Mouse (Mus musculus): ENCODE data around the gene Erc2.

Erc2 gene

DNA sequence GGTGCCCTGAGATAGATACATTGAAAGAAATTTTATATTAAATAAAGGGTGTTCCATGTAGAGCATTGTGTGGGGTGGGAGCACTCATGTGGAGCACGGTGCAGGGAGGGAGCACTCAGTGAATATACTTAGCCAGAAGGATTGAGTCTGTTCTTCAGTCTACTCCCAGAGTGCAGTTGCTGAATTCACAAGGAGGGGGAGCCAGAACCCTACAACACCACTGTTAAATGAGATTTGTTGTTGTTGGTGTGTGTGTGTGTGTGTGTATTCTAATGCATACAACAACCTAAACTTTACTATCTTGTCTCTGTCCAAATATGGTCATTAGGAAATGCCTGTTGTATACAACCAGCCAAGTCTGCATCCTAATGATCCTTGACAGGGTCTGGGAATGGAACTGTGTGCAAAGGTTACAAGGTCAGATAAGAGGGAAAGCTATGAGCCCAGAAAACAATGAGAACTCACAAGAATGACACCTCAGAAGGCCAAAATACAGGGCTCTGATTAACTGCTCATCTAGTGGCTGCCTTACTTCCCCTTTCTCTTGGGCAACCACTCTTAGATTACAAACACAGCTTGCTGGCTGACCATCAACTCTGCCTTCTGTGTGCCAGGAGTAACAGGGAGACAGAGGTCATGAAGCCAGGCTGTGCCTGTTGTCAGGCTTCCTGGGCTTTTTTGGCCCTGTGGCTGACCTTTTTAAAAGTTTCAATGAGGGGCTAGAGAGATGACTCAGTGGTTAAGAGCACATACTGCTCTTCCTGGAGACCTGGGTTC, 661.3 kb downstream of the Erc2 start:
- in situ Hi-C loops (cut with MseI, MboI) = no loop called here

GRCm38 (mm10) chr14:28286511-28286910, 664.3 kb downstream of the Erc2 start:
- in situ Hi-C loops (cut with MseI, MboI) = no loop called here

GRCm38 (mm10) chr14:28288196-28288595, 666.0 kb downstream of the Erc2 start:
- in situ Hi-C loops (cut with MseI, MboI) = no loop called here

DNA sequence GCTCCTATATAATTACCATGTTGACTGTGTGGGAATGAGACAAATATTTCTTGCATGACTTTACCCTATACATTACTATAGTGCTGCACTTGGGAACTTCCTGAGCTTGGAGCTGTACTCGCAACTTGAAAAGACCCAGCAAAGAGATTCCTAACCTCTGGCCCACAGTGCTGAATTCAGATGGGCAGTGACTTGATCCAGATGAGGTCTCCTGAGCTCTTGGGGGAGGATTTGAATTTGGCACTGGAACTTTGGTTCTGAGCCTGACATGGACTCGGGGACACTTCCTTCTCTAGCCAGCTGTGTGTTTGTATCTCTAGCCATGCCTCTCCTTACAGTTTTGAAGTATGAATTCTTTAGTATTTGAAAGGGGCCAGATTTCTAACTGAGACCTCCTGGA, 666.7 kb downstream of the Erc2 start:
- in situ Hi-C loops (cut with MseI, MboI) = no loop called here

- in situ Hi-C loops (cut with MseI, MboI) = no loop called here
These were observed 671.7 kb downstream of the Erc2 start for GRCm38 (mm10) chr14:28293921-28294320.

GRCm38 (mm10) chr14:28295145-28295544, 672.9 kb downstream of the Erc2 start:
- in situ Hi-C loops (cut with MseI, MboI) = no loop called here

- in situ Hi-C loops (cut with MseI, MboI) = no loop called here
These were observed 677.9 kb downstream of the Erc2 start for GRCm38 (mm10) chr14:28300095-28300494.

DNA sequence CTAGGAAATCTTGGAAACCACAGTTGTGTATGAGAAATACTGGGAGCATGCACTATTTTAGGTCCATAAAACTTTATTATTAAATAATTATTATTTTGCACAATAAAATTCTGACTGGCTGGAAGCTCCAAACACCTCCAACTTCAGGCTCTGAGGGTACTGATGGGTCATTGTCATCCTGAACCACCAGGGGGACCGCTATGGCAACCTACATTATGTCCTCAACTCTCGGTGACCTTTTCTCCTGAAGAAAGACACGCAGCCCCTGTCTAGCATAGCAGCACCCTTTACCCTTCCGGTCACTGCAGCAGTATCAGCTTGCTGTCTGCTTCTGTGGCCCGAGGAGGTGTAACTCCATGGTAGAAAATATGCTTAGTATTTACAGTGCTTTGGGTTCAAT, 679.0 kb downstream of the Erc2 start:
- in situ Hi-C loops (cut with MseI, MboI) = no loop called here

- in situ Hi-C loops (cut with MseI, MboI) = no loop called here
These were observed 681.9 kb downstream of the Erc2 start for GRCm38 (mm10) chr14:28304131-28304530.

DNA sequence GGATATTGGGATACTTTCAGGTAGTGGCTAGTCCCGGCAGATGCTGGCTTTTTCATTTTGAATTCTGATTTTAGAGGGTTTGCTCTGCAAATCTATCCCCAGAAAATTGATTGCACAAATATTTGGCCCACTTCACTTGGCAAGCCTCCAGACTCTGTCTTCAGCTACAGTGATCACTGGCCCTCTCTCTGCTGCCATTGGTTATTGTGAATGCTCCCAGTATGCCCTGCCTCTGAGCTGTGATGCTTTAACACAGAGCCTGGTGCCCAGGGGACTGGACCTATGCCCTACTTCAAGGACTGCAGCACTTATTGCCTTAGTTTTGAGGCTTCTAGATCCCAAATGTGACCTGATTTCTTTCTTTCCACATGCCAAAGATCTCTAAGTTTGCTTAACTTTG, 686.4 kb downstream of the Erc2 start:
- in situ Hi-C loops (cut with MseI, MboI) = no loop called here

- in situ Hi-C loops (cut with MseI, MboI) = no loop called here
These were observed 694.6 kb downstream of the Erc2 start for GRCm38 (mm10) chr14:28316851-28317250.

DNA sequence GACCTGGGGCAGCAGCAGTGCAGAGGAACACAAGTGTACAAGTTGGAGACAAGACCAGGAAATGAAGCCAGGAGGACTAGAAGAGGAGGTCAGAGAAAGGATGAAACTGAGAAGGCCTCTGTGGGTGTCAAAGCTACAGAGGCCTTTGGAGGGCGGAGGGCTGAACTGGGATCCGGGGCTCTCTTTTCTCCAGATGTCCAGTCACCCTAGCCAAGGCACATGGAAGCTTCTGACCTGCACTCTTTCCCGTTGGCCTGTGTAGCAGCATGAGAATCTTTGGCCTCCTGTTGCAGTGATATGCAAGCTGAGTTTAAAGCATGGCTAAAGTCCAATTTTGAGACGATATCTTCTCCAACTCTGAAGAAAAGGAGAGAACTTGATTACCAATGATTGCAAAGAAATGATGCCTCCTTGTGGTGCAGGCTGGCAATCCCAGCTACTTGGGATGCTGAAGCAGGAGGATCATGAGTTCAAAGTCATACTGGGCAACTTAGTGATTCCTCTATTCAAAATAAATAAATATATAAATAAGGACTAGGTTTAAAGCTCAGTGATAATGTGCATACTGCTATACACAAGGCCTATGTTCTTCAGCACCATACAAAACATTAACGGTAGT, 699.8 kb downstream of the Erc2 start:
- in situ Hi-C loops (cut with MseI, MboI) = no loop called here

- in situ Hi-C loops (cut with MseI, MboI) = no loop called here
These were observed 701.0 kb downstream of the Erc2 start for GRCm38 (mm10) chr14:28323243-28323642.

- in situ Hi-C loops (cut with MseI, MboI) = no loop called here
These were observed 701.5 kb downstream of the Erc2 start for GRCm38 (mm10) chr14:28323727-28324126.

DNA sequence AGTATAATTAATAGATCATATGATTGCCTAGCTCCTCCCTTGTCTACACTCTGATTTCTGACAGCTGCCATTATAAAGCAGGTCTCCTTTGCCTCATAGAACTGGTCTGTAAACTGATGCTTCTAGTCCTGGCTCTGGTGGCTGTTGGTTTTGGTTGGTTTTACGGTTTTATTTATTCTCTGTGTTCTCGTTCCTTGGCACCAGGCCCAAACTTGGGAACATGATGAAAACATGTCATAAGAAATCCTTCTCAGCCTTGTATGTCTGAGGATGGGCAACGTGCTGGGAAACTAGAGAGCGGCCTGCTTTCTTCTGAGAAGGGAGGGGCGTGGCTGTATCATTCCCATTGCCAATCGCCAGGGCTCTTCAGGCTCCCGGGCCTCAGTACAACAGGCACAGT, 704.2 kb downstream of the Erc2 start:
- in situ Hi-C loops (cut with MseI, MboI) = no loop called here

GRCm38 (mm10) chr14:28328512-28328911, 706.3 kb downstream of the Erc2 start:
- in situ Hi-C loops (cut with MseI, MboI) = no loop called here

DNA sequence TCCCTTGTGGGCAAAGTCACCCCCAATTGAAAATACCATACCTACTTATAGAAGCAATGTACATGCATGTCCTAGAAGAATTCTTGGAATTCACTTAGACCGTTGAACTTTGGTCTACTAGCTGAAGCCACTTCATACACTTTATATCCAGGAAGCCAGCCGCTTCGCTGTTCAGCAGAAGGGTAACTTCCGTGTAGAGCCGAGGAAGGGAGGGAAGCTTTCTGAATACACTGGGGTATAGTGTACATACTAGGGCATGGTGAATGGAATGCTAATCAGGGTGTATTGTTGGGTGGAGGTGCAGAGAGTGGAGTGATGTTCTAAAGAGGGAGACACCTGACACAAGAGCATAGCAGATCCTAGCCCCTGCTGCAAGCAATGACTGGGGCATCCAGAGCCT, 708.9 kb downstream of the Erc2 start:
- in situ Hi-C loops (cut with MseI, MboI) = no loop called here

DNA sequence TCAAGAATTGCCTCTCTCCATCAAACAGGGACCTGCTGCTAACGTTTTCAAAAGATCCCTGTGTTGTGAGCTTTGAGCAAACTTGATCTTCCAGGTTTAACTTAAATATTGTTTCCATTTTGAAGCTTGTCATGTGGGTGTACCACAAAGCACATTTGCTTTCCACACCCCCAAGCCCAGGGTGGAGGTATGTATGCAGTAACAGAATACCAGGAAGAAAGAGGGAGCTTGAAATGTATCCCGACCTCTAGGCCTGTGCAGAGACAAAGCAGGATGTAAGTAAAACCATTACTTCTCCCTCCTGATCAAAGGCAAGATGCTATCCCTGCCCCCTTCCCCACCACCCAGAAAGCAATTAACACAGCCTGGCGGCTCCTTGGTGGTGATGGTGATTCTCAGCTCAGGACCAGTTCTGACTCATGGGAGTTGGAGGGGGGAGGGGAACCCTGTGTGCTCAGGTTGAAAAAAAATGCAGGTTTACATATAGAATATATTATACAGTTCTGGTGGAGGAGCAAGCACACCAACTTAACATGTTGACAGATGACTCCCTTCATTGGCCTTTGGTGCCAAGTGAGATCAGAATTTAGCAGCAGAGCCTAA, 710.2 kb downstream of the Erc2 start:
- in situ Hi-C loops (cut with MseI, MboI) = no loop called here

- in situ Hi-C loops (cut with MseI, MboI) = no loop called here
These were observed 716.9 kb downstream of the Erc2 start for GRCm38 (mm10) chr14:28339146-28339545.

GRCm38 (mm10) chr14:28349129-28349528, 726.9 kb downstream of the Erc2 start:
- in situ Hi-C loops (cut with MseI, MboI) = no loop called here

DNA sequence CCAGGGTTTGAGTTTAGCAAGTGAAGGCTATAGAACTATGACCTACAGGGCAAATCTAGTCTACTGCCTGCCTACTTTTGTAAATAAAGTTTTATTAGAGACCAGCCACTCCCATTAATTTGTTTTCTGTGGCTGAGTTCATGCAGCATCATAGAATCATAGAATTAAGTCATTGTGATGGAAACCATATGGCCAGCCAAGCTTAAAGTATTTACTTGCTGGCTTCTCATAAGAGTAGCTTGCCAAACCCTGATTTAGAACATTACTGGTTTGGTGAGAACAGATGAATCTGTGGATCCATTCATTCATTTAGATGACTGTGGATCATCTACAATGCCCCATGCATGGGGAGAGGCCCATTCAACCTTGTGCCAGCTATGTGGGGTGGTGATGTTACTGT, 733.8 kb downstream of the Erc2 start:
- in situ Hi-C loops (cut with MseI, MboI) = no loop called here

- in situ Hi-C loops (cut with MseI, MboI) = no loop called here
These were observed 737.3 kb downstream of the Erc2 start for GRCm38 (mm10) chr14:28359502-28359901.

- in situ Hi-C loops (cut with MseI, MboI) = no loop called here
These were observed 737.8 kb downstream of the Erc2 start for GRCm38 (mm10) chr14:28359983-28360382.

Data from mouse trophoblast stem cell (cell line).